Mouse (Mus musculus) stomach, postnatal 0 days (tissue): ENCODE measurements around the gene Ankrd44.

Experiments
- CTCF ChIP-seq: IDR thresholded peaks from 2 replicates; pipeline ENCODE4 v1.5.1; 2016; ENCODE audit warnings: antibody characterized with exemption, low read depth, mild to moderate bottlenecking, moderate library complexity
- EP300 ChIP-seq: optimal IDR thresholded peaks from 2 replicates; pipeline ENCODE3; 2016; ENCODE audit warnings: antibody characterized with exemption

DNA sequence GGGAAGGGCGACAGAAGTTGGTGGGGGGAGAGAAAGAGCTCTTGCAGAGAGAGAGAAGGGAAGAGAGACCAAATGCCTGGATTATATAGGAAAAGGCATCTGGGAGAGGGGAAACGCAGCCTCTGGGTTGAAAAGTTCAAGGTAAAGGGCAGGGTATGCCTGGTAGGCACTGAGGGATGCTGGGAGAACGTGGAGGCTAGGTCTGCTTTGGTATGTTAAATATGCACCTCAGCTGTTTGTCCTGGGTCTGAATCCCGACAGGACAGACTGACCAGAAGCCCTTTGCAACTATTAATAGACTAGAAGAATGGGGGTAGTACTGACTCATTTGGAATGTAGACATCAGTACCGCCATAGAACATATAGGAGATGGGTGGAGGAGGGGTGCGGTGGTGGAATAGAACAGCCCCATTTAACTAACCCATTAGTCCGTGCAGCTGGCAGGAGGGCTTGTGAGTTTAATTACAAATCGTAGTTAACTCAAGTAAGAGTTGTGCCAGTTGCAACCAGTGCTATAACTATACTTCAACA, 4.5 kb upstream of the Ankrd44 start:
- TF ChIP-seq CTCF (no peak), EP300 (no peak)
